Mouse (Mus musculus) heart, postnatal 36 days (tissue): ENCODE data around the gene Abr. TPM values are rescaled to one million over a fixed set of nuclear protein-coding genes. Genes with fewer than 3 reads are reported as not detected.

ENCODE experiments used
- DNase-seq, 2 experiments: peaks; one replicate each; pipeline ENCODE4 v3.0.0; 2021 to 2022
- intact Hi-C: fragments of 180-260 bp; cut with DNase I; formaldehyde crosslinking; loops from one replicate; pipeline ENCODE4 v1.15.1; 2025
- total RNA-seq, 2 experiments: library from RNA; stranded (reverse); gene quantifications; 2 replicates each; pipeline ENCODE4 v1.2.3; 2021

The Abr gene
- total RNA-seq, 2 experiments from 2014 or later: 25.8 TPM

DNA sequence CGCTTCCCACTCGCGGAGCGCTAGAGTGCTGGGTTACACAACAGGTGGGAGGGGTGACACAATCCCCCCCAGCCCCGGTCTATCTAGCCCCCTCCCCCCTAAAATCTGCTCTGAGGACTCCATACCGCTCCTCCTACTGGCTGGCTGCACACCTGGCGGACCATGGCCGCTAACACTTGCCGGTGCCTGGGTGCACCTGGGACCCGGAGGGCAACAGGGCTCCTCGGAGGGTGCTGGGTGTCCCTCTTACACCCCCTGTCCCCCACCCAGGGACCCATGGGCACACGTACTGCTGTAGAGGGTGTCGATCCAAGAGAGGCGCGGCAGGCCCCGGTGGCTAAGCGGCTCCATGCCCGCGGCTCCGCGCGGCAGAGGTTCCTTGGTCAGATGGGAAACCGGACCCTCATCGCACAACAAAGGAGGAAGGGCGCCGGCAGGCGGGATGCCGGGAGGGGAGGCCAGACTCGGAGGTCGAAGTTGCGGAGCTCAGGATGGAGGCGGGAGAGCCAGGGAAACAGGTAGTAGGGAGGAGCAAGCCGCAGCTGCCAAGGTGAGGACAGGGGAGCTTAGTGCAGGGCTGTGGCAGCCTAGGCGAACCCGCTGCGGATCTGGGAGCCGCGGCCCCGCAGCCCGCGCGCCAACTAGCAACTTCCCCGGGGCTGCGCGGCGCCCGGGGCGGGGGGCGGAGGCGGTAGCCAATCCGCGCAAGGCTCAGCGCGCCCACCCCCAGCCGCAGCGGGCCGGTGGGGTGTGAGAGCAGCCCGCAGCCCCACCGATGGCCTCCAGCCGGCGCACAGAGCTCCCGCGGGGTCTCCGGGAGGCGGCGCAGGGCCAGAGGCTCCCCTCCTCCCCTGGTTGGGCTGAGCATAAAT, 51.1 kb downstream of the Abr start:
- peak in 1 of 2 experiments; percentile 14 for DNase-seq

DNA sequence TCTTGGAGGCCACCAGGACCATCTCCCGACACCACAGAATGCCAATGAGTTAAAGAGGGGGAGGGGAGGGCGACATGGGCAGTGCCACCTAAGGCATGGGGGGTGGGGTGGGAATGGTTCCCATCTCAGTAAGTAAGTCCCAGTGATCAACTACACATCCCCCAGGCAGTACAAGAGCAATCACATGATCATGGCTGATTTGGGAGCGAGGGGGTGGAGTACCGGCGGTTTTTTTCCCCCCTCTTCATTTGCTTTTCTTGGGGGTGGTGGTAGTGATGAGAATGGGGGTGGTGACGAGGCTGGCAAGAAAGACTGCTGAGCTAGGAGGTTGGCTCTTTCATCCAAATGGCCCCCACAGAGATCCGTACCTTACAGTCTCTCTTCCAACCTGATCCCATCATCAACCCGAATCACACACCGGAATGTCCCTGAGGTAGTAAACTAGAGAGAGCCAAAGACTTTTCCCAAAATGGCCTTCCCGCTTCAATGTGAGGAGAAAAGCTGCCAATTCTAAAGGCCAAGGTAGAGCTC, 51.8 kb downstream of the Abr start:
- intact Hi-C loops: no loop called here
- no peak for DNase-seq

More for the DNA sequence above, 51.1 kb downstream of the Abr start:
- intact Hi-C loops: no loop called here

DNA sequence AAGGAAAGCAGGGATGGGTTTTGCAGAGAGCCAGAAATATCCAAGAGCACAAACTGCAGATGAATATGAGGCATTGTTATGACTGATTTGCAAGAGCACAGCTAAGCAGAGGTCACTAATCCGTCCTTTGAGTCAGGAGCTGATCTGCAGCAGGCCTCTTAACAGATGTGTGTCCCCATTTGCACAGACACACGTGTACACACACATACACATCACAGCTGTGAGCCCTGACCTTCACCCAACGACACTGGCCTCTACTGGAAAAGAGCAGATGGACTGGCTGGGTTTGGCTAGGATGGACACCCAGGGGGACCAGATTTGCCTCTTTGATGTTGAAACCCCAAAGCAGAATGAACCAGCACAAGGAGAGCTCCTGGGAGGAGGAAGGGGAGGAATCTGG, 52.7 kb downstream of the Abr start:
- no peak for DNase-seq
- intact Hi-C loops: no loop called here

DNA sequence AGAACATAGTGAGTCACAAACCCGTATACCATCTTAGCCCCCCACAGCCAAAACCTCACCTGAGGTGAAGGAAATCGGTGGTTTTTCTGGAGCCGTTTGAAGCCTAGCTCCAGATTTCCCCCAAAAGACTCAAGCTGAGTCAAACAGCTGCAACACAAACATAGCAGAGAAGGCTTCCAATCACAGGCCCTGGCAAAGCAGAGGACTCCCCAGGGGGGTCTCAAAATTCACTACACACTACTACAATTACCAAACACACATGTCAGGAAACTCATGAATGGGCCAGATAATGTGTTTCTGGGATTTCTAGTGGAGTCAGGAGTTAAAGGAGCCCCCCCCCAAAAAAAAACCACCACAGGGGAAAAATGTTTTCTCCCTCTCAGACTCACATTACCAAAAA, 56.0 kb downstream of the Abr start:
- no peak for DNase-seq
- intact Hi-C loops: no loop called here

DNA sequence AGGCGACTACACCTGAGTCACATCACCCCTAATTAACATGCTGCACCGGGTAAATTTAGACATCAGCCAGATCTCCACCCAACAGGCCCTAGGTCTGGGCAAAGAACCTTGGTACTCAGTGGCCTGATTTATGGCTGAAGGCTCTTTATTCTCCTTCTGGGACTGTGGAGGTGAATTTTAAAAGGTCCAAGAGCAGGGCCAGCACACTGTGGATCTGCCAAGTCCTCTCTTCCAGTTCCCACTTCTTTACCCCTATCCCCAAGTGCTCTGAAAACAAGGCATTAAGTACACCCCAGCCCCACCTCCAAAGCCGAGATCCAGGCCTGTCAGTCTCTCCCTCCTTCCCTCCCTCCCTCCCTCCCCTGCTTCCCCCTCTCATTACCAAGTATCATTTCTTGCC, 59.5 kb downstream of the Abr start:
- DNase-seq: no peak
- intact Hi-C loops: no loop called here

DNA sequence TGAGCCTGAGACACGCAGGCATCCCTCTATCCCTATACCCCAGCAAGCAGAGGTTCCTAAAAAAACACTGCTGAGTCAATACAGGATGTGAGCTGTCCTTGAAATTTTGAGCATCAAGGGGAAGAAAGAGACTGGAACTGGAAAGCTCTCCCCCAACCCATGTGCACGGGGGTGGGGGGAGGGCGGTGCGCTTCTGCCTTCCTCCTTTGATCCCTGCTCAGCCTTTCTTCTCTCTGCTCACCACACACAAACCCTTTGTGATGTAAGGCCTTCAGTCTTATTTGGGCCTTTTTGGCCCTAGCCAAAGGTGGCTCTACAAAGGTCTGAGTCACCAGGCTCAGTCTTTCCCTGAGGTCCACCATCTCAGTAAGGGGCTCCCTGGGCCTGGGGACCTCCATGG, 59.9 kb downstream of the Abr start:
- DNase-seq: no peak
- intact Hi-C loops: no loop called here

DNA sequence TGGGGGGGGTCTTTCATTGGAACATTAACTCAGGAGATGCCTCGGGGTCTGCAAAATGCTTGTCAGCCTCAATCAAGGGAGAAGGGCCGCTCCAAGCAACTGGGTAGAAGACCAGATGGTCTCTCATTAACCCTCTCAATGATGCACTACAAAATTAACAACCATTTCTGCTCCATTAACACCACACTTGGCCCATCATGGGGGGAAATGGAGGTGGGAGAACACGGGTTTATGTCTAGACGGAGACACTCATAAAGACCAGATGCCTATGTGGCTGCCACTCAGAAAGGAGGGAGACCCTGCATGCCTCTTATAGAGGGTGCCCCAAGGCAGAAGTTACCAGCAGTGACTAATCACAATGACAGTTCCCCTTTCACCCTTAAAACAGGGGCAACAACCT, 64.3 kb downstream of the Abr start:
- intact Hi-C loops: no loop called here
- no peak for DNase-seq

DNA sequence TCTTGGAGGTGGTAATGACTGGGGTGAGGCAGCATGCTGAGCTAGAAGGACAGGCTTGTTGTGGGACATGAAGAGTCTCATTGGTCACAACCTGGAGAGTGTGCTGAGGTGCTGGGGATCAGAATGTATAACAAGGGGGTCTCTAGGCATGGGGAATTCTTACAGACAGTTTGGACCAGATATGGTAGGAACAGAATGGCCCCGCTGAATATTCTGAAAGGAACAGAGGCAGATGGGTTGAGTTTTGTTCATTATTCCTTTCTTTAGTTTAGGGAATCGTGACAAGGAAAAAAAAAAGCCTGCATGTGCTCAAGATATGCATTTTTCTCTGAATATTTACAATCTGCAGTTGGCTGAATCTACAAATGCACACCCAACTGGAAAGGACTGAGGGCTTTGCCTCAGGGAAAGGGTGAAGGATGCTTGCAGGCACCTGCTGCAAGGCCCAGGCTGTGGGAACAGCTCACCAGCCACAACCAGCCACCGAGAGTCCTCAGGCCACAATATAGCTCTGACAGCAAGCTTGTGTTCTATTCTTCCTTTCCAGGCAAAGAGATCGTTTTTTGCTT, 73.9 kb downstream of the Abr start:
- intact Hi-C loops: no loop called here
- no peak for DNase-seq

DNA sequence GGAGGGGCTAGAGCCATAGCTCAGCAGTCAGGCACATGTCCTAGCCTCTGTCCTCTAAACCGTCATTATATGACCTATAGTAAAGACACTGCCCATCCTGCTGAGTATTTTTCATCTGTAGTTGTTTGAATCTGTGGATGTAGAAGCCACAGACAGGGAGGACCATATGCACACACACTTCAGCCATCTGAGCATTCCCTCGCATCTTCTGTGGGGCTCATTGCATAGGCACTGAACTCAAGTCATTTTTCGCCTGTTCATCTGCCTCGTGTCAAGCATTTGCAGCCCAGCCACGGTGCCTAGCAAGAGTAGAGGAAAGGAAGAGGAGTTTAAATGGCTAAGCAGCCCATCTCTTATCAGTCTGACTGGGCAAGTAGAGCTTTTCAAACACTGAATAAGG, 74.7 kb downstream of the Abr start:
- intact Hi-C loops: no loop called here

DNA sequence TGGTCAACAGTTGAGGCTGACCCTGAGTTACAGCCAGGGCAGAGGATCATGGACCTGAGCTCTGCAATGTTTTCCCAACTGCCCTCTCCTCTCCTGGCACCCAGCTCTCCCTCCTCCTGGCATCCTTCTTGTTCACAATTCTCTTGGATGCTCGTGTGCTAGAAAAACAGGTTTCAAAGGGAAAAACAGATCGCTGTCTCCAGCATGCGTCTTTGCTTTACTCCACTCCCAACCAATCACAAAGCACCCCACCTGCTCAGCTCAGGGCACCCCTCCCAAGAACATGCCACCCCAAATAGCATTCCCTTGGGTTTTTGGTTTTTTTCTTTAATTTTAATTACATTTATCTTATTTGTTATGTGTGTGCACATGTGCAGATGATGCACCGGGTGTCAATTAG, 75.7 kb downstream of the Abr start:
- no peak for DNase-seq
- intact Hi-C loops: no loop called here

More for the DNA sequence above, 74.7 kb downstream of the Abr start:
- DNase-seq: no peak

DNA sequence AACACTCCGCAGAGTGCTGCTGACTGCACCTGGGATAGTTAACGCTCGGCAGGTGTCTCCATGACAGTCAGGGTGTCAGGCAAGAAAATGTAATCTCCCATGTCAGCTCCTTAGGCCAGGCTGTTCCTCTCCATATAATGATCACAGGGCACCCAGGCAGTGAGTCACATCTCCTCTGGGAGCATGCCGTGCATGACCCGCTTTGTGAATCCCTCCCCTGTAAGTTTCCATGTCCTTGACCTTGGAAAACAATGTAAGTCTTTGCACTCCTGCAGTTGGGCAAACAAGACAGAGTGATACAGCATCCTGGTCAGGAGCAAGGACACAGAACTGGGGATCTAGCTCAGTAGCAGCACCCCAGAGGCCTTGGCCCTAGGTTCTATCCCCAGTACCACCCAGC, 78.8 kb downstream of the Abr start:
- DNase-seq: no peak
- intact Hi-C loops: no loop called here

DNA sequence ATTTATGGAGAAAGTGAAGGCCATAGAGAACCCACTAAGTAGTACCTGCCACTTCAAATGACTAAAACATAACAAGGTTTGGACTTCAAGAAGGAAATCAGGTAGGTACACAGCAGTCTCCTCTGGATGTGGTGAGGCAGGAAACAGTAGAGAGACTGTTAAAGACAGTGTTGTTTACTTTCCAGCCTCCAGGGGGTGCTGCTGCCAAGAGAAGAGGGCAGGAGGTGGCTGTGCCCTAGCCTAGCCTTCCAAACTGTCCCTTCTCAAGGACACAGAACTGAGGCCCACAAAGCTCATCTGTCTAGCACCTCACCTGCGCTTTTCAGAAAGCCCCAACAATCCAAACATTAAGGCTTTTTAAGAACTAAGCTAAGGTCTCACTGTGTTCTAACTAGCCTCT, 81.1 kb downstream of the Abr start:
- DNase-seq: peak; percentile 66 to 78
- intact Hi-C loops: loop anchor here (1.0 kb wide), 2 partner anchors 37 to 105 kb away; no protein-coding TSS in a partner anchor

DNA sequence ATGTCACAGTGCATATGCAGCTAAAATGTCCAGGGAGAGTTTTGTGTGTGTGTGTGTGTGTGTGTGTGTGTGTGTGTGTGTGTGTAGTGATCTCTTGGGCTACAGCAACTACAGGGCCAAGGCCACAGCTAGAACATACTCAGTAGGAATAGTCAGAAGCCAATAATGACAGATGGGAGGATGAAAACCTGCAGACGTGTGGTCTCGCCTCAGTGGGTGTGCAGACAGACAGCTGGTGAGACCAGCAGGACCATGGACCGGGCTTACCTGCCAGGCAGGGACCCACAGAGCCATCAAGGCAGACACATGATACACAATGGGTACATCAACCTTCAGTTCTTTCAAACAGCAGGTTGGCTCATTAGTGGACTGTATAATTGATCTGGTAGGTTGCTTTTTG, 84.7 kb downstream of the Abr start:
- DNase-seq: no peak
- intact Hi-C loops: no loop called here

DNA sequence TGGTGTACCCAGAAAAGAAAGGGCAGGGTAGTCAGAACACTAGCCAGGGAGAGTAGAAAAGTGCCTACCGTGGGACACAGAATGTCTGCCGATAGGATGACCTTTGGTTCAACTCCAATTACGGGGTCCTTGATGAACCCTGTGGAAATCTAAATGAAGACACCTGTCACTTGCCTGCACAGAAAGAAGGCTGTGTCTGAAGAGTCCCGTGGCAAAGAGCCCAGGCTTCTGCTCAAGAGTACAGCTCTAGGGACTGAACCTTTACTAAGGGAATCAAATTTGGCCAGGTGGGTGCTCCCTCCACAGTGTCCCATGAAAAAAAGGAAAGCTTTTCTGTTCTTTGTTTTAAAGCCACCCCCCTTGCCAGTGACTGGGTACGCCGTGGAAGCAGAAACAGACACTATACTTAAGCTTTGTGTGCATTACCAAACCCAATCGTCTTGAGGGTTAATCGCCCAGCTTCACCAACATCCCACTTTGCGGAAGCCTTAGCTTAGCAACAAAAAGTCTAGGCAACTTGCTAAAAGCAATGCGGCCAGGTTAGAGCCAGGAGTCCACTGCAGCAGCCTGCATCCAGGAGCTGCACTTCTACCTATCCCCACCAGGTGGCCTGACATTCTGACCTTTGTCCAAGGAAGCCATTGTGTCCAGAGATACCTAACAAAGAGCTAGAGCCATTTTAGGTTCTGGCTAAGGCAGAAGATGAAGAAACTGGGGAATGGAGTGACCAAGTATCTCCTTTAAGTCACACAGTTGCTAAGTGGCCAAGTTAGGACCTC, 85.3 kb downstream of the Abr start:
- no peak for DNase-seq
- intact Hi-C loops: no loop called here

DNA sequence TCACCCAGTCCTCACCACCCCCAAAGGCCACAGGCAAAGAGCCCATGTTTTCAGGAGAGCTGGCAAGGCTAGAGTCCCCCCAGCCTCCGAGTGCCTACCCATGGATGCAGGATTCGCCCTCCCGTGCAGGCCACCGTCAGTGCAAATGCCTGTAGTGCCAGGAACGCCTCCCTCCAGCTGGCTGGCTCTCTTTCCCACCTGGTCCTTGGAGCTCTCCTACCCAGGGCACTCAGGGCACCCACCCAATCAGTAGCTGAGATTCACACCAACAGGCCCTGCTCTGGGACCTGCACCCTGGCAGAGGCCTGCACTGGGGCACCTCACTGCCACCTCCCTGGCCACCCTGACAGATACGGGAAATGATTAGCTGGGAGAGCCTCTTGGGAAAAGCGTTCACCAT, 90.1 kb downstream of the Abr start:
- intact Hi-C loops: no loop called here
- DNase-seq: no peak

DNA sequence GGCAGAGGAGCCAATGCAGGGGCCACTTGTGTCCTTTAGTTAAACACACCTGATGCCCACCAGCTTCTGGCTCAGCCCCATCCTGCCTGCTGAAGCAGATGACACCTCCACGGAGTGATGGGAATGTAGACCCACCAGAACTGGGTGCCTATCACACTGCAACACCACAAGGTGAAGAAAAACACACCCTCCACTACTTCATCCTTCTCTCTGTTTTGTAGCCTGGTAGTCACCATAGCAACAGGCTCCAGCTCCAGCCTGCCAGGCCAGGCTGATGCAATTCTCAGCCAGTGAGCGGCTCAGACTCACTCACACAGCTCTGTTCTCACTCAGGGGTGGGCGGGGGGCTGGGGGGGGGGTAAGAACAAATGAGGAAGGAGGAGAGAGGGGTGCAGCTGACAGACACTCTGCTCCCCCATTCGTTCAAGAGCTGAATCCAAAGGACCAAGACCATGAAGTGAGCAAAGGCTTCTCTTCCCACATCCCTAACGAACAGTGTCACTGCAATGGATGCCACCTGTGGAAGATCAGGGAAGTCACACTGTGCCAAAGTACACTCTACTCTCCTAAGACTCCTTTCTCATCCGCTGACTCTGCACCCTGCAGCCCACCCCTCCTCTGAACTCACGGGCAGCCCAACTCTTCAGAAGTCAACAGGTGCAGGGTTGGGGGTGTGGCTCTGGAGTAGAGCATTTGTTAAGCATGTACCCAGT, 91.0 kb downstream of the Abr start:
- intact Hi-C loops: no loop called here
- DNase-seq: no peak

DNA sequence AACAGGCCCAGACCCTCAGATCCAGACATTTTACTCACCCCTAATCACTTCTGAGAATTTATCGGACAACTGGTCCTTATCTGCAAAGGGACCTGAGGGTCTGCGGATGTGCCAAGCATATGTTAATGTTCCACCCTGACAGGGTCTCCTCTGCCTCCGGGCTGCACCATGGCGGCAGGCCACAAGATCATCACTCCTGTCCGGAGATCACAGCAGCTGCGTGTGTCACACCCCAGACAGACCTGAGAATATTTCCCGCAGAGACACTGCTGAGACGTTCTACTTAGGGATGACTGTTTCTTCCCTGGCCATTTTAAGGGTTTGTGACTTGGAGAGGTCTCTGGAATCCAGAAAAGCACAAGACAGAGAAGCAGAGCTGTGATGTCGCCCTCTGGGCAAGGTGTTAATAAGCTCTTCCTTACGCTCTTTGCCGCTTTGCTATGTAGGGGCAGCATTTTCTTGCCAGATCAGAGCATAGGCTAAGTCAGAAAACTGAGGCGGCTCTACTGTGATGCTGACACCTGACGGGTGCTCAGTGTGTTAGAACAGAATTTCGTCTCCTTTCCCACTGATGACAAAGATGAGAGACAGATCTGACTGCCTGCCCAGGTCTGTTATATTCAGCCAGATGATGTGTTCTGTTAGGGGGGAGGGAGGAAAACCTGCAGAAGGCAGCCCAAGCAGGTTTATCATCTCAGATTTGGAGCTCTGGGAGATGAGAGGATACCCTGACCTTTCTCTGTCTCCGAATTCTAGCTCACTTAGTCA, 91.8 kb downstream of the Abr start:
- DNase-seq: no peak
- intact Hi-C loops: no loop called here

DNA sequence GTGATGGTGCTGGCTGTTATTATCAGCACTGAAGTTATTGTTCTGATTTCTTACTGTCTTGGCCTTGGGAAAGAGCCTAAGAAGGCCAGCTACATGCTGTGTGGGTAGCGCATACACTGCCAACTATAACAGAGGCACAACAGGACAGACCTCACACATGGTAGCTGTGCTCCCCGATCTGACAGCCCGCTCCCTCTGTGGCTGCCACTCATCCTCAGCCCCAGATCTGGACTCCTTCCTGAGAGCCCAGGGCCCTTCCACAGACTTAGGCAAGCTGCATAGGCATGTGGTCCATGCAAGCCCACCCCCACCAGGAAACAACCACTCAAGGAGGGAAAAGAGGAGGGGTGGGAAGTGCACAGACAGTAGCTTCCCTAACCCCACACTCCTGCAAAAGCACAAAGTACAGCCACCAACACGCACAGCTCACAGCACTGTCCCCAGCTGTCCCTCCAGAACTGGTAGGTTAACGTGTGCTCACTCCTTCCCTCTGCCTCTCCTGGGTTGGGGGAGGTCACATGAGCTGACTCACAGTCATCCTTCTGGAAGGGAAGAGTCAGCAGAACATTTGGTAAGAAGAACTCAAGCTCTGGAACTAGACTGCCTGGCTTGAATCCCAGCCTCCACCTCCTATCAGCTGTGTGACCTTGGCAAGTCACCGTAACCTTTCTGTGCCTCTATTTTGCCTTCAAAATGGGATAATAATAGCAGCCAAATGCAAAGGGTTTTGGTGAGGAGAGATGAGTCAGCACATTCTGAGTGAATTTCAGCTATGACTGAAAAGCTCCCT, 92.6 kb downstream of the Abr start:
- intact Hi-C loops: no loop called here
- peak; percentile 25 to 40 for DNase-seq
